Mouse (Mus musculus) hindbrain, postnatal 0 days (tissue): ENCODE results near the gene Syt8. TPM values are rescaled to one million over a fixed set of nuclear protein-coding genes. Genes with fewer than 3 reads are reported as not detected.

Source experiments
- ATAC-seq: fragments of 200-750 bp; cut with Nextera tagmentation; 2 replicates; pipeline ENCODE4 v1.8.0; 2017; ENCODE audit warnings: mild to moderate bottlenecking, moderate TSS enrichment, moderate library complexity
- DNase-seq: peaks from one replicate; pipeline ENCODE4 v3.0.0-alpha.2; 2015; ENCODE audit warnings: low spot score
- H3K27ac ChIP-seq: fragments of 300-500 bp; sonication (generic); 2 replicates; pipeline ENCODE4 v1.5.1; 2014; ENCODE audit warnings: mild to moderate bottlenecking
- H3K27me3 ChIP-seq: fragments of 300-500 bp; sonication (generic); 2 replicates; pipeline ENCODE4 v1.6.1; 2014; ENCODE audit warnings: low read length, mixed read lengths; ENCODE audit not compliant: insufficient read depth
- H3K36me3 ChIP-seq: fragments of 300-500 bp; sonication (generic); 2 replicates; pipeline ENCODE4 v1.6.1; 2014; ENCODE audit warnings: low read length, mixed read lengths; ENCODE audit not compliant: insufficient read depth
- H3K4me1 ChIP-seq: fragments of 300-500 bp; sonication (generic); 2 replicates; pipeline ENCODE4 v1.6.1; 2014; ENCODE audit warnings: antibody characterized with exemption, low read length, mixed read lengths; ENCODE audit not compliant: insufficient read depth
- H3K4me2 ChIP-seq: fragments of 300-500 bp; sonication (generic); 2 replicates; pipeline ENCODE4 v1.6.1; 2014; ENCODE audit warnings: low read depth, mild to moderate bottlenecking, low read length, moderate library complexity, mixed read lengths
- H3K4me3 ChIP-seq: fragments of 300-500 bp; sonication (generic); 2 replicates; pipeline ENCODE4 v1.5.1; 2014; ENCODE audit warnings: low read length
- H3K9ac ChIP-seq: fragments of 300-500 bp; sonication (generic); replicated peaks from 2 replicates; pipeline ENCODE4 v1.6.1; 2014; ENCODE audit warnings: mild to moderate bottlenecking, low read length, moderate library complexity, mixed read lengths
- H3K9me3 ChIP-seq: fragments of 300-500 bp; sonication (generic); 2 replicates; pipeline ENCODE4 v1.6.1; 2016; ENCODE audit warnings: low read length, mixed read lengths
- CTCF ChIP-seq: IDR thresholded peaks from 2 replicates; pipeline ENCODE4 v1.5.1; 2016; ENCODE audit warnings: antibody characterized with exemption, control low read depth, low read depth
- WGBS: fragments of 180-500 bp; shearing (Covaris S2); extraction: QIAGEN DNeasy Blood & Tissue Kit; methylation state at CpG from one replicate; pipeline ENCODE4 v1.1.7; 2014; 5-methylcytosine and 5-hydroxymethylcytosine counted together
- polyA plus RNA-seq: library from polyadenylated mRNA; unstranded; fragments of >200 nt; fragmentation: Nextera tagmentation; extraction: Ambion mirVana; gene quantifications from 2 replicates; pipeline ENCODE4 v1.2.1, GENCODE M21; 2015
- total RNA-seq: library from RNA; depleted of rRNA; stranded (reverse); fragments of >200 nt; gene quantifications from 2 replicates; pipeline ENCODE4 v1.2.3, GENCODE M21; 2014

The Syt8 gene
- total and polyA plus RNA-seq, 2 experiments from 2014 or later: not detected

DNA sequence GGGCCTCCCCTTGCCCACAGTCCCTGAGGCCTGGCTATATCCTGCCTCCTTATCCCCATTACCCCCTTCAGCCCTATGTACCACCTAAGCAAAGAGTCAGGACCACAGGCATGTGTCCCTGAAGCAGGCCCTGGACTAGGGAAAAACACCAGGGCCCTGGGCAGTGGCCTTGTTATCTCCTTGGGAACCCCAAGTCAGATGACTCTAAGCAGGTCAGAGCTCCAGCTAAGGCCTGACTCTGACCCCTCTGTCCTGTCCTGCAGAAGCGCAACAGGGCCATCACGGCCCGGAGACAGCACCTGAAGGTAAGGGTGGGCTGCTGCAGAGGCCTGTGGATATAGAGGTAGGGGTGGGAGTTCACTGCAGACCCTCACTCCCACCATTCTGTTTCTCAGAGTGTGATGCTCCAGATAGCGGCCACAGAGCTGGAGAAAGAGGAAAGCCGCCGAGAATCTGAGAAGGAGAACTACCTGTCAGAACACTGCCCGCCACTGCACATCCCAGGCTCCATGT is 8.3 kb downstream of the Syt8 start:
- Histone ChIP-seq H3K27me3 (no peaks in the 10 kb centered on the region), H3K4me2 (no peak overlapping the region), H3K4me1 (no peaks in the 10 kb centered on the region), H3K27ac (no peak overlapping the region), H3K9me3 (no peaks in the 10 kb centered on the region), H3K9ac (no peak overlapping the region), H3K4me3 (no peak overlapping the region), H3K36me3 (no peaks in the 10 kb centered on the region)
- no peak for TF ChIP-seq CTCF
- 98% methylated on average over 7 of the region's 7 CpGs for WGBS
- ATAC-seq (no peak), DNase-seq (no peak)

DNA sequence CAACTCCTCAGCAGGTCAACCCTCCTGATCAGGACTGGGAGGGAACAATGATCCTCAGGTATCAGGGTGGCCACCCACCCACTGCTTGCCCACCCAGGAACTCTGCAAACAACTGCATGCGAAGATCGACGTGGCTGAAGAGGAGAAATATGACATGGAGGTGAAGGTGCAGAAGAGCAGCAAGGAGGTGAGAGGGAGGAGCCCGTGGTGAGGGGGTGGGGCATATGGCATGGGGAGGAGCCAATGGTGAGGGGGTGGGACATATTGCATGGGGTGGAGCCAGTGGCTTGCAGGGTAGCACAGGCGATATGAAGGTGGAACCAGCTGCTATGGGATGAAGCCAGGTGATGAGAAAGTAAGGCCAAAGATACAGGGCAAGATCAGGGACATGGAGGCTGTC is 8.8 kb downstream of the Syt8 start:
- Histone ChIP-seq H3K4me3 (no peak overlapping the region), H3K27ac (no peak overlapping the region), H3K9ac (no peak overlapping the region), H3K4me1 (no peaks in the 10 kb centered on the region), H3K27me3 (no peaks in the 10 kb centered on the region), H3K4me2 (no peak overlapping the region), H3K36me3 (no peaks in the 10 kb centered on the region), H3K9me3 (no peaks in the 10 kb centered on the region)
- no peak for TF ChIP-seq CTCF
- ATAC-seq: no peak
- no peak for DNase-seq
- WGBS: 82% methylated on average over 5 of the region's 5 CpGs

DNA sequence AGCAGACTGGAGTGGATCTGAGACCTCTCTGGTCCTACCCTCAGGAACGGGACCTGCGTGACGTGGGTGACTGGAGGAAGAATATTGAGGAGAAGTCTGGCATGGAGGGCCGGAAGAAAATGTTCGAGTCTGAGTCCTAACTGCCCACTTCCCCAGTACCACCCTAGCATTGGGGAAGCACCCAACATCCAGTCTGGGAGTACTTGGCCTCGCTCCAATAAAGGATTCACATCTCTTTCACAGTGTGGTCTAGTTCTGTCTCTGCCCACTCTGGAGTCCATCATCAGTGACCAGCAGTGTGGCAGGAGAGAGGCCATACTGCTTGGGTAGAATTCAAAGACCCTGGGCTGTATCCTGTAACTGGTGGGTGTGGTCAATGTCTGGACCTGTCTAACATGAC is 9.5 kb downstream of the Syt8 start:
- Histone ChIP-seq H3K4me3 (no peak overlapping the region), H3K27me3 (no peaks in the 10 kb centered on the region), H3K36me3 (no peaks in the 10 kb centered on the region), H3K9ac (no peak overlapping the region), H3K27ac (no peak overlapping the region), H3K4me1 (no peaks in the 10 kb centered on the region), H3K9me3 (no peaks in the 10 kb centered on the region), H3K4me2 (no peak overlapping the region)
- TF ChIP-seq CTCF: no peak
- 92% methylated on average over 6 of the region's 6 CpGs for WGBS
- ATAC-seq (no peak), DNase-seq (no peak)

DNA sequence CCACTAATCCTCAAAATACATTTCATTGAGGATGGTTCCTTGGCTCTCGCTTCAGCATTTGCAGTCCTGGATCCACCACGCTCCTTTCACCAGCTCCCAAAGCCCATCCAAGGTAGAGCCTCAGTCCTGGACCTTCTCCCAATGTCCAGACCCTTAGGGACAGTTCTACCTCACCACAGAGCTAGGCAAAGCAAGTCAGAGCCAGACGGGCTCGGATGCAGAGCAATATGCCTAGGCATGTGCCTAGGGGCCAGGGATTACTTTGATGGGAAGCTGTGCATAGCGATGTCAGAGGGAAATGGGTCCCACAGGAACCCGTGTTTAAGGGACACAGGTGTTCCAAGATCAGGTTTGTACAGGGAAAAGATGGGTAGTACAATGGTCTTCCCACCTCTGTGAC is 10.7 kb downstream of the Syt8 start:
- Histone ChIP-seq H3K9me3 (no peaks in the 10 kb centered on the region), H3K4me1 (no peaks in the 10 kb centered on the region), H3K27me3 (no peaks in the 10 kb centered on the region), H3K9ac (no peak overlapping the region), H3K4me2 (no peak overlapping the region), H3K36me3 (no peaks in the 10 kb centered on the region), H3K4me3 (no peak overlapping the region), H3K27ac (no peak overlapping the region)
- TF ChIP-seq CTCF: no peak
- 87% methylated on average over 6 of the region's 6 CpGs for whole genome bisulfite sequencing
- ATAC-seq: no peak
- no peak for DNase-seq

DNA sequence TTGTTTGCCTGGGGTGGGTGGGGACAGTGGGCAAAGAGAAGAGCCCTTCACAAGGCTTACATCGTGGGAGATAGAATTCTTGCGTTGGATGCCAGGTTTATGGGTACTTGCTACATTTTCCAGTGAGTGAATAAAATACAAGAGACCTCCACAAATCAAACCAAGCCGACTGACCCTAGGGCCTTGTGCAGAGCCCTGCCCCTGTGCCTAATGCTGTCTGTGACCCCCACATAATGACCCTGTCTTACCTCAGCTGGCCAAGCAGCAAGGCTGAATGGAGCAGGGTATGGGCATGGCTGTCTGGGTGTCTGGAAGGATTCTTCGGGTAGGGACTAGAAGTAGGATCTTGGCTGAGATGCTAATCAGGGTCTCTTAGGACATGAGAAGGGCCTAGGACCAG is 11.6 kb downstream of the Syt8 start:
- Histone ChIP-seq H3K4me3 (no peak overlapping the region), H3K4me2 (no peak overlapping the region), H3K27me3 (no peaks in the 10 kb centered on the region), H3K36me3 (no peaks in the 10 kb centered on the region), H3K27ac (no peak overlapping the region), H3K9ac (no peak overlapping the region), H3K4me1 (no peaks in the 10 kb centered on the region), H3K9me3 (no peaks in the 10 kb centered on the region)
- DNase-seq (no peak), ATAC-seq (no peak)
- WGBS: 95% methylated on average over 4 of the region's 4 CpGs
- TF ChIP-seq CTCF: no peak

DNA sequence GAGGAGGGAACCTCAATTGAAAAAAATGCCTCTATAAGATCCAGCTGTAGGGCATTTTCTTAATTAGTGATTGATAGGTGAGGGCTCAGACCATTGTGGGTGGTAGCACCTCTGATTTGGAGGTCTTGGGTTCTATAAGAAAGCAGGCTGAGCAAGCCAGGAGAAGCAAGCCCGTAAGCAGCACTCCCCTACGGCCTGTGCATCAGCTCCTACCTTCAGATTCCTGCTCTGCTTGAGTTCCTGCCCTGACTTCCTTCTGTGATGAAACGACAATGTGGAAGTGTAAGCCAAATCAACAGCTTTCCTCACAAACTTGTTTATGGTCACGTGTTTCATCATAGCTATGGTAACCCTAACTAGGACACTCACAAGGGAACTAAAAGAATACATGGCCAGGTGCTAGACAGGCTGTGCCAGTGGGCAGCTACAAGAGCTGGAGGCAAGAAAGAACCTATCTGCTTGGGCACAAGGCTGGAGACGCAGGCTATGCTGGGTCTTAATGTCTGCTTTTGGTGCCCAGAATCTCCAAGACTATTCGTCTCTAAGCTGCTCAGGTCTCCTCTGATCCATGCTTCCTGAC is 14.5 kb downstream of the Syt8 start:
- H3K4me3 ChIP-seq: no peak overlapping the region
- ATAC-seq (no peak), DNase-seq (no peak)
- WGBS: 79% methylated on average over 6 of the region's 6 CpGs
- no peak overlapping the region for H3K4me2 ChIP-seq
- H3K9me3 ChIP-seq: no peaks in the 10 kb centered on the region
- no peaks in the 10 kb centered on the region for H3K36me3 ChIP-seq
- H3K4me1 ChIP-seq: no peaks in the 10 kb centered on the region
- H3K9ac ChIP-seq: no peak overlapping the region
- H3K27ac ChIP-seq: no peak overlapping the region
- no peaks in the 10 kb centered on the region for H3K27me3 ChIP-seq
- no peak for TF ChIP-seq CTCF

DNA sequence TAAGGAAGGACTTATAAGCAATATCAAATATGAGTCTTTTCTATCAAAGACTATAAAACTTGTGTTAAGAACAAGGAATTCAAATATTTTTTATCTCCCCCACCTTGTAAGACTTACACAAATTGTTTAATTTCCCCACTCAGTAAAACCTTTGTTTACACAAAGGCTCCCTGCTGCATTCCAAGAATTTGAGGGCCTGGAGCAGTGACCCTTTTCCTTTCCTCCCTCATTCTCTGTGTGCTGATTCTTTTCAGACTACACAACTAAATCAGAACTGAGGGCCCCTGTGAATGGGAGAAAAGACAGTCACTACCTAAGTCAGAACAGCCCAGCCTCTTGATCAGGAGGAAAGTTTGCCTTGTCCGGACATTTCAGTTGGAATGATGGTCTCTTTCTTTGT is 20.1 kb downstream of the Syt8 start:
- DNase-seq (no peak), ATAC-seq (no peak)
- Histone ChIP-seq H3K27me3 (no peaks in the 10 kb centered on the region), H3K4me2 (no peak overlapping the region), H3K9me3 (no peaks in the 10 kb centered on the region), H3K4me1 (peaks cover 13% of the 10 kb centered on the region; the same call in 1 of the 2 replicates), H3K36me3 (no peaks in the 10 kb centered on the region), H3K4me3 (no peak overlapping the region), H3K9ac (no peak overlapping the region), H3K27ac (peak overlapping the region; percentile 48; the same call in 1 of the 2 replicates)
- 48% methylated on average over 1 of the region's 1 CpGs for WGBS
- no peak for TF ChIP-seq CTCF
